Mouse (Mus musculus) CH12.LX (cell line): ENCODE measurements at regions not wholly inside any gene's neighbourhood (a gene's known extent, or its start where the extent isn't known, plus 50 kb on each side); places are given as distances from the start of the nearest gene placed in this dataset.

Experiments
- DNase-seq: peaks from one replicate; pipeline ENCODE4 v3.0.0-alpha.2; 2013; ENCODE audit errors: extremely low read depth
- H3K27ac ChIP-seq: 2 replicates; pipeline ENCODE4 v1.5.1; 2012; ENCODE audit warnings: low read depth, mild to moderate bottlenecking, control low read depth, moderate library complexity; ENCODE audit not compliant: insufficient read depth
- H3K27me3 ChIP-seq: replicated peaks from 2 replicates; pipeline ENCODE3; 2012; ENCODE audit warnings: inconsistent platforms
- H3K36me3 ChIP-seq, 2 experiments: replicated peaks in 1 of 2; 2 replicates each; pipeline versions ENCODE3 to v1.6.1; 2012; ENCODE audit warnings: inconsistent platforms in 1 of 2, low read length in 1 of 2, mild to moderate bottlenecking in 1 of 2, mixed read lengths in 1 of 2, moderate library complexity in 1 of 2; ENCODE audit not compliant: control insufficient read depth in 1 of 2, insufficient read depth in 1 of 2
- H3K4me1 ChIP-seq, 2 experiments: 2 replicates each; pipeline ENCODE4 v1.6.1; 2012; ENCODE audit warnings: inconsistent platforms in 1 of 2, moderate library complexity in 1 of 2; ENCODE audit not compliant: insufficient read depth in 2 of 2, control insufficient read depth in 1 of 2
- H3K4me2 ChIP-seq: 2 replicates; pipeline ENCODE4 v1.6.1; 2012; ENCODE audit warnings: low read depth, mild to moderate bottlenecking, control low read depth; ENCODE audit not compliant: poor library complexity, insufficient read depth, severe bottlenecking
- H3K4me3 ChIP-seq, 3 experiments: fragments of 150-350 bp in 1 of 3; sonication (generic) in 1 of 3; replicated peaks in 1 of 3; 2 replicates each; pipeline versions ENCODE3 to v1.5.1; 2011 to 2012; ENCODE audit warnings: low read depth in 2 of 3, low read length in 2 of 3, mild to moderate bottlenecking in 2 of 3, moderate library complexity in 2 of 3, control low read depth in 1 of 3, improper control_type of control experiment in 1 of 3, inconsistent platforms in 1 of 3, mixed read lengths in 1 of 3; ENCODE audit not compliant: poor library complexity in 1 of 3
- H3K79me2 ChIP-seq: replicated peaks from 2 replicates; pipeline ENCODE4 v1.6.1; 2012; ENCODE audit warnings: mild to moderate bottlenecking, moderate library complexity; ENCODE audit not compliant: control insufficient read depth, poor library complexity, insufficient read depth, severe bottlenecking; ENCODE audit errors: extremely low read depth
- H3K9ac ChIP-seq: 2 replicates; pipeline ENCODE4 v1.6.1; 2012; ENCODE audit warnings: low read depth, mild to moderate bottlenecking, control low read depth, moderate library complexity; ENCODE audit not compliant: insufficient read depth
- H3K9me3 ChIP-seq: replicated peaks from 2 replicates; pipeline ENCODE3; 2012; ENCODE audit warnings: low read length, inconsistent platforms, mixed read lengths
- BHLHE40 ChIP-seq: IDR thresholded peaks from 2 replicates; pipeline ENCODE4 v1.6.1; 2011; ENCODE audit warnings: mild to moderate bottlenecking, low read depth, low read length, improper control_type of control experiment
- CTCF ChIP-seq, 2 experiments: IDR thresholded peaks in 1 of 2; conservative IDR thresholded peaks in 1 of 2; 2 replicates each; pipeline ENCODE4 v1.5.1; 2011 to 2012; ENCODE audit warnings: low read depth in 2 of 2, low read length in 2 of 2, improper control_type of control experiment in 1 of 2, inconsistent platforms in 1 of 2, mild to moderate bottlenecking in 1 of 2, moderate library complexity in 1 of 2
- E2F4 ChIP-seq: IDR thresholded peaks from 2 replicates; pipeline ENCODE4 v1.6.1; 2011; ENCODE audit warnings: low read depth, low read length, improper control_type of control experiment; ENCODE audit not compliant: insufficient replicate concordance
- EP300 ChIP-seq: IDR thresholded peaks from 2 replicates; pipeline ENCODE4 v1.6.1; 2011; ENCODE audit warnings: low read length, improper control_type of control experiment
- ETS1 ChIP-seq: conservative IDR thresholded peaks from 2 replicates; pipeline ENCODE4 v1.6.1; 2012; ENCODE audit warnings: low read depth, mild to moderate bottlenecking, inconsistent platforms, low read length, improper control_type of control experiment, moderate library complexity
- HCFC1 ChIP-seq: IDR thresholded peaks from 2 replicates; pipeline ENCODE4 v1.6.1; 2012; ENCODE audit warnings: low read depth, mild to moderate bottlenecking, inconsistent platforms, low read length, improper control_type of control experiment
- IRF4 ChIP-seq: IDR thresholded peaks from 2 replicates; pipeline ENCODE4 v1.6.1; 2014; ENCODE audit warnings: low read depth, mild to moderate bottlenecking, inconsistent platforms, low read length, improper control_type of control experiment
- JUND ChIP-seq: conservative IDR thresholded peaks from 2 replicates; pipeline ENCODE4 v1.6.1; 2011; ENCODE audit warnings: low read depth, low read length, improper control_type of control experiment
- KAT2A ChIP-seq: IDR thresholded peaks from 2 replicates; pipeline ENCODE4 v1.6.1; 2012; ENCODE audit warnings: low read length, improper control_type of control experiment, inconsistent platforms; ENCODE audit not compliant: insufficient replicate concordance
- MAFK ChIP-seq: IDR thresholded peaks from 2 replicates; pipeline ENCODE4 v1.6.1; 2011; ENCODE audit warnings: low read length, improper control_type of control experiment; ENCODE audit not compliant: insufficient replicate concordance
- MAX ChIP-seq: IDR thresholded peaks from 2 replicates; pipeline ENCODE4 v1.6.1; 2011; ENCODE audit warnings: low read length, improper control_type of control experiment
- MEF2A ChIP-seq: IDR thresholded peaks from 2 replicates; pipeline ENCODE4 v1.6.1; 2014; ENCODE audit warnings: low read depth, mild to moderate bottlenecking, inconsistent platforms, low read length, improper control_type of control experiment, borderline replicate concordance
- MXI1 ChIP-seq: IDR thresholded peaks from 2 replicates; pipeline ENCODE4 v1.6.1; 2011; ENCODE audit warnings: mild to moderate bottlenecking, low read depth, low read length, improper control_type of control experiment
- MYC ChIP-seq: IDR thresholded peaks from 2 replicates; pipeline ENCODE4 v1.6.1; 2011; ENCODE audit warnings: low read depth, mild to moderate bottlenecking, improper control_type of control experiment, low read length
- NRF1 ChIP-seq: IDR thresholded peaks from 2 replicates; pipeline ENCODE4 v1.6.1; 2014; ENCODE audit warnings: low read depth, mild to moderate bottlenecking, inconsistent platforms, low read length, improper control_type of control experiment, moderate library complexity
- POLR2A ChIP-seq: IDR thresholded peaks from 2 replicates; pipeline ENCODE4 v1.6.1; 2011; ENCODE audit warnings: low read depth, mild to moderate bottlenecking, improper control_type of control experiment, low read length
- RAD21 ChIP-seq: IDR thresholded peaks from 2 replicates; pipeline ENCODE4 v1.6.1; 2011; ENCODE audit warnings: low read depth, mild to moderate bottlenecking, low read length, improper control_type of control experiment, moderate library complexity
- SIN3A ChIP-seq: IDR thresholded peaks from 2 replicates; pipeline ENCODE4 v1.6.1; 2012; ENCODE audit warnings: low read length, improper control_type of control experiment, inconsistent platforms
- SMC3 ChIP-seq: IDR thresholded peaks from 2 replicates; pipeline ENCODE4 v1.6.1; 2011; ENCODE audit warnings: low read depth, low read length, improper control_type of control experiment
- TBP ChIP-seq: conservative IDR thresholded peaks from 2 replicates; pipeline ENCODE4 v1.6.1; 2011; ENCODE audit warnings: low read depth, low read length, improper control_type of control experiment
- USF1 ChIP-seq: IDR thresholded peaks from 2 replicates; pipeline ENCODE4 v1.6.1; 2014; ENCODE audit warnings: low read depth, mild to moderate bottlenecking, inconsistent platforms, low read length, improper control_type of control experiment
- ZKSCAN1 ChIP-seq: IDR thresholded peaks from 2 replicates; pipeline ENCODE4 v1.6.1; 2012; ENCODE audit warnings: low read depth, inconsistent platforms, low read length, improper control_type of control experiment, borderline replicate concordance
- ZMIZ1 ChIP-seq: IDR thresholded peaks from 2 replicates; pipeline ENCODE4 v1.6.1; 2012; ENCODE audit warnings: low read depth, mild to moderate bottlenecking, inconsistent platforms, low read length, improper control_type of control experiment
- ZNF384 ChIP-seq: IDR thresholded peaks from 2 replicates; pipeline ENCODE4 v1.6.1; 2012; ENCODE audit warnings: low read depth, low read length, improper control_type of control experiment, inconsistent platforms
- dilution Hi-C: fragments of 300-500 bp; cut with MboI; formaldehyde crosslinking; loops from 2 replicates; pipeline ENCODE4 v1.14.3; 2020; ENCODE audit warnings: low sequenced_read_pairs; ENCODE audit not compliant: extremely low pct_unique_long_range_greater_than_20kb, extremely low pct_ligation_motif_present
- in situ Hi-C: fragments of 300-500 bp; cut with MboI; formaldehyde crosslinking; loops from 3 replicates; pipeline ENCODE4 v1.14.3; 2019; ENCODE audit warnings: low sequenced_read_pairs, low pct_ligation_motif_present, low pct_unique_long_range_greater_than_20kb, mixed read lengths

DNA sequence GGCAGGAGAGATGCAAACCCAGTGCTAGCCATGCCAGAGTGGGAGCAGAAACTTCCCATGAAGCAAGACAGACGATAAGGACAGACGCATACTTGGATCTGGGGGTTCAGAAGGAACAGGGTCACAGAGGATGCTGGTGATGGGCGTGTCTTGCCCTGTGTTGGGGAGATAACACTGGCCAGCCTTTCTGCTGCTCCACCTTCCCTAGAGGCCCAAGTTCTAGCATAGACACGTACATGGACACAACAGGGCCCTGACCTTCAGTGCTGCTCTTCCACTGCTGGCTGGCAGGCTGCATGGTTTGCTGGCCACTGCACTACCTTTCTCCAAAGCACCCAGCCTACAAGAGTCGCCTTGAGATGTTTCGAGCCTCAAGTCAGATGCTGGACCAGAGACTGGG lies 76.4 kb upstream of the Nectin1 start:
- no peaks in the 10 kb centered on the region for H3K4me1 ChIP-seq
- H3K9me3 ChIP-seq = no peaks in the 10 kb centered on the region
- no peak for DNase-seq
- H3K9ac ChIP-seq = no peak overlapping the region
- dilution Hi-C loops = no loop called here
- H3K27me3 ChIP-seq = peaks cover 92% of the 10 kb centered on the region
- H3K27ac ChIP-seq = no peak overlapping the region
- in situ Hi-C loops = no loop called here
- no peaks in the 10 kb centered on the region for H3K36me3 ChIP-seq
- no peak overlapping the region for H3K4me2 ChIP-seq
- no peaks in the 10 kb centered on the region for H3K79me2 ChIP-seq
- TF ChIP-seq POLR2A (no peak), ZMIZ1 (no peak), JUND (no peak), BHLHE40 (no peak), TBP (no peak), HCFC1 (no peak), E2F4 (no peak), RAD21 (no peak), MEF2A (no peak), MYC (no peak), NRF1 (no peak), USF1 (no peak)
- TF ChIP-seq, all 38 proteins: peak for 0
- no peak overlapping the region for H3K4me3 ChIP-seq

DNA sequence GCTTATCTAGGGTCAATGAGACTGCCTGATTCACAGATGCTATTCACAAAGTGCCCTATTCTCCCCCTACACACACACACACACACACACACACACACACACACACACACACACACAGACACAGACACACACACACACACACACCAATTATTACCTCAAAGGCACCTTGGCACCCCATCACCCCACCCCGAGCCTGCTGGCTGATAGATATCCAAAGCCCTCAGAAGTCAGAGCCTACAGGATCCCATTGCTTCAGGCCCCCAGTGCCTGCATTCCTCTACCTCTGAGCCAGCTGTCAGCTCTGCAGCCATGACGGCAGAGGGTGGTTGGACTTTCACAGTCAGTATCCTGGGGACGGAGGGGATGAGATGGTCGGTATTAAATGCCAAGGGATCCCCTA lies 75.8 kb upstream of the Nectin1 start:
- Histone ChIP-seq H3K79me2 (no peaks in the 10 kb centered on the region), H3K9ac (no peak overlapping the region), H3K9me3 (no peaks in the 10 kb centered on the region), H3K27ac (no peak overlapping the region), H3K27me3 (peaks cover 90% of the 10 kb centered on the region), H3K4me1 (peaks cover 0 to under 1% of the 10 kb centered on the region in 2 experiments; a peak in 1 of 4 replicates), H3K36me3 (no peaks in the 10 kb centered on the region), H3K4me2 (no peak overlapping the region), H3K4me3 (no peak overlapping the region)
- in situ Hi-C loops (no loop called here), dilution Hi-C loops (no loop called here)
- no peak for DNase-seq
- no peak for TF ChIP-seq EP300
- TF ChIP-seq HCFC1 = no peak
- no peak for TF ChIP-seq RAD21
- no peak for TF ChIP-seq ZNF384
- no peak for TF ChIP-seq SIN3A
- no peak for TF ChIP-seq CTCF (conservative IDR thresholded peaks at IDR 0.05 in 1 of 2, IDR thresholded peaks at IDR 0.05 in 1 of 2; ENCODE audit: low read depth in 2 of 2, low read length in 2 of 2)
- no peak for TF ChIP-seq IRF4
- no peak for TF ChIP-seq POLR2A
- TF ChIP-seq BHLHE40 = no peak
- TF ChIP-seq NRF1 = no peak
- no peak for TF ChIP-seq KAT2A
- no peak for TF ChIP-seq ZKSCAN1
- TF ChIP-seq MAX = no peak
- TF ChIP-seq ETS1 = no peak
- no peak for TF ChIP-seq SMC3
- TF ChIP-seq MXI1 = no peak
- TF ChIP-seq ZMIZ1 = no peak
- no peak for TF ChIP-seq MAFK
